Mouse (Mus musculus): ENCODE measurements at regions not wholly inside any gene's neighbourhood (a gene's known extent, or its start where the extent isn't known, plus 50 kb on each side); places are given as distances from the start of the nearest gene placed in this dataset.

DNA sequence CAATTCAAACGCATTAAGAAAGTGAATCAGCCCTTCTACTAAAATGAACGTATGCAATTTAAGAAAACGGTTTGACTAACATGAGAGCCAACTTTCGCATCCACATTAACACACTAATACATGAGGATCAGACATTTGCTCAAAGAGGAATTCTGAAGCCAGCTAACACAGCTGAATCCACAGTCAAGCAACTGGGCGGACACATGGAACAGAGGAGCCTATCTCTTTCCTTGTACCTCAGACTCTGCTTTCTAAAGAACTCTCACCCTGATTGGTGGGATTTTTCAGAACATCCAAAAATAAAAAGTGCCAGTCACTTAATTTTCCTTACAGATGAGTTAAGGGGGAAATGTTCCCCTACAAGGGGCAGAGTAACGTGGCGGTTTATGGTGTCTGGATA lies 161.3 kb upstream of the Tas2r134 start:
- TF ChIP-seq CTCF (IDR thresholded peaks at IDR 0.05; ENCODE audit: borderline replicate concordance, extremely low read depth, insufficient read depth, insufficient read length) (no peak), POLR2A (IDR thresholded peaks at IDR 0.05; ENCODE audit: borderline replicate concordance, extremely low read depth, insufficient read depth, insufficient read length, poor library complexity, severe bottlenecking) (no peak)
